Mouse (Mus musculus): ENCODE measurements around the gene Dennd1a.

The Dennd1a gene

DNA sequence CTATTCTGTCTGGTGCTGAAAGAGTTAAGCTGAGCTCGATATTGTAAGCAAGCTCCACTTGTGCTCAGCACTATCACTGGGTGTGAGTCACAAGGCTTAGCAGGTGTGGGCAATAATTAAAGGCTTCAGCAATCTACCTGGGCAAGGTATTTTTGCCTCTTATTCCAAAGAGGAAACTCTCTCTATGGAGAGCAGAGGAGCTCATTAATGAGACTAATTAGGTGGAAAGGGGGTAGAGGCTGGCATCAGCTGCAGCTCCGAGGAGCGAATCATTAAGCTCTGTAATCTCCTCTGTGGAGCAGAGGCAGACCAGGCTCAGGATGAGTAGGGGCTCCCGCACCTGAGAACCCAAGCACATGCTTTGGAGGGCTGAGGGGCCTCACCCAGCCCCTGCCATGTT lies 407.5 kb downstream of the Dennd1a start:
- DNase-seq (ENCODE audit: low read depth) = no peak

DNA sequence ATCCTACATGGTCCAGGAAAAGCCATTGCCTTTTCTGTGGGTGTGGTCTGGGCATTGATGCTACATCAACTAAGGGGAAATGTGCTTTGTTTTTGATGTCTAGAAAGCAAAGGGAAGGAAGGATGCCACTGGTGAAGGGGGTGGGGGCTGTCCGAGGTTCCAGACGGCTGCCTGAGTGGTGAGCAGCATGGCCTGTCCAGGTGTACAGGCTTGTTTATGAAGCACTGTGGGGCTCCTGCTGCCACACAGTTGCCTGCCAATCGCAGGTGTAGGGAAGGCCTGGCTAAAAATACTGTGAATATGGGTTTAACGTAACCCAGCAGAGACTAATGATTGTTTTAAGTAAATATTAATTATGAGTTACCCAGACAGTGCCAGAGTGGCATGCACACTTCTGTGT lies 414.4 kb downstream of the Dennd1a start:
- no peak for DNase-seq (ENCODE audit: low read depth)

DNA sequence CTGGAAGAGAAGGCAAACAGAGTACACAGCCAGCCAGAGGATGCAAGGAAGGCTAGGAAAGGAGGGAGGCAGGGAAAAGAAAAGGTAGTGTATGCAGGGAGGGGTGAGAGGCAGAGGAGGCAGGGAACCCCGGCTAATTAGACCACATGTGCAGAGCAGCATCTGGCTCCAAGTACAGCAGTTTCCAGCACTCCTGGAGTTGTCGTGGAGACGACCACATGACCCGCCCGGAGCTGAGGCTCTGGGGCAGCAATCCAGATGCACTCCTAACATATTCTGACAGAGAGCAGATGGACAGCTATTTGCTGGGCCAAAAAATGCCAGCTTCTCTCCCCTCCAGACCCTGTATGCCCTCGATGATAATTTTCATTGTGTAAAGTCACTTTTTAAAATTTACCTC lies 417.6 kb downstream of the Dennd1a start:
- DNase-seq (ENCODE audit: low read depth) = no peak

DNA sequence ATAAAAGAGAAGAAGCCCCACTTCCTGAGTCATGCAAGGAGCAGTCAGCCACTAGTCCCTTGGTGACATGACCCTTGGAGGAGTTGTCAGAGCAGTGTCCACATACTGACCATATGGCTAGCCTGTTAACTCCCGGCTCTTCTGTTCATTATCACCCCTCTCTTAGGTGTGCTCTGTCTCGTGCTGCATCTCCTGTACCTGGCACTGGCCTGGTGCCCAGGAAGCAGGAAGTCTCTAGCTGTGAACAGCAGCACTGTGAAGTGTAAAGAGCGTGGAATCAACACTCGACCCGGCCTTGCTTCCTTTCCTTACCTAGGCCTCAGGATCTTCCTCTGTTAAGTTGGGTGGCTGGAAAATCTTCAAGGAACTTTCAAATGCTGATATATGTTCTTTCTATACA lies 419.8 kb downstream of the Dennd1a start:
- no peak for DNase-seq (ENCODE audit: low read depth)

DNA sequence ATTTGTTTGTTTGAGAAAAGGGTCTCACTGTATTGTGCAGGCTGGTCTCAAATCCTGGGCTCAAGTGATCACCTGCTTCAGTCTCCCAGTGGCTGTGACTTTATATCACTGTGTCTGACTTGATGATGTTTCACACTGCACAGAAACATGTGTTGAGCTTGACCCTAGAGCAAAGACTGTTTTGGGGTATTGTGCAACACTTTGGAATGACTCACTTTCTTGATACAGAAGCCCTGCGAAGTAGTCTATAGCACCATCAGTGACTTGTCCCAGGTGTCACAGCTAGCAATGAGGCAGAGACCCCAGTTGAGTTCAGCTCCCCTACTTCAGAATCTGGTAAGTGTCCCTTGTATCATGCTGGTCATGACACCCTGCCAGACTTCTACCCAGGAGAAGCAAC lies 429.7 kb downstream of the Dennd1a start:
- DNase-seq (ENCODE audit: low read depth) = peak; percentile 59

DNA sequence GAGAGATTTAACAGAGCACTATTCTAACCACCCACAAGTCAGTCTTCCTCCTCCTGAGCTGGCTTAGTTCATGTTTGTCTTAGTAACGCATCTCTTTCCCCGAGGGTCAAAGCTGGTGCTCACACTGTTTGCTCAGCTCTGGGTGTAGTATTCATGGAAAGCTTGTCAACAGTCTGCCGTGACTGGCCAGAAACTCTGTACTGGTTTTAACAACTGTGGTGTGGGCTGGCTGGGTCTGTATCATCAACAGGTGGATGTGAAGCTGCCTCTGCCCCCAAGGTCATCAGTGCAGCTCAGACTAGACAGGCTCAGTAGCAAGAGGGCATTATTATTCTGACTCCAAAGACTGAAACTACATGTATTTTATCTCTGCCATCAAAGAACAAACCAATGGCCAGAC lies 430.2 kb downstream of the Dennd1a start:
- no peak for DNase-seq (ENCODE audit: low read depth)

DNA sequence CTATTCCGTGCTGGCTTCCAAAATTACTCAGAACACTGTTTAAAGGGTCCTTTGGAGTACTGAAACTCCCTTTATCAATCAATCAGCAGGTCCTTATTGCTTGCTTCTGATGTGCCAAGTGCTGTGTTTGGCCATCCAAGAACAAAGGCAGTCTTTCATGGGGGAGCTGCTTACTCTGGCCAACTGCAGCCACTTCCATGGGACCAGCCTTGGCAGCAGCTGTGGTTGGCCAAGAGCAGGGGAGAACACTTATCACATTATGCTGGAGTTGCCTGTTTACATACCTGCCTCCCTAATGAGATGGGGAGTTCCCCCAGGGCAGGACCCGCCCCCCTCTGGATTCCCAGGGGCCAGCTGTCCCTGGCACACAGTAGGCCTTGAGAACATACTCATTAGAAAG lies 432.0 kb downstream of the Dennd1a start:
- DNase-seq (ENCODE audit: low read depth) = no peak

DNA sequence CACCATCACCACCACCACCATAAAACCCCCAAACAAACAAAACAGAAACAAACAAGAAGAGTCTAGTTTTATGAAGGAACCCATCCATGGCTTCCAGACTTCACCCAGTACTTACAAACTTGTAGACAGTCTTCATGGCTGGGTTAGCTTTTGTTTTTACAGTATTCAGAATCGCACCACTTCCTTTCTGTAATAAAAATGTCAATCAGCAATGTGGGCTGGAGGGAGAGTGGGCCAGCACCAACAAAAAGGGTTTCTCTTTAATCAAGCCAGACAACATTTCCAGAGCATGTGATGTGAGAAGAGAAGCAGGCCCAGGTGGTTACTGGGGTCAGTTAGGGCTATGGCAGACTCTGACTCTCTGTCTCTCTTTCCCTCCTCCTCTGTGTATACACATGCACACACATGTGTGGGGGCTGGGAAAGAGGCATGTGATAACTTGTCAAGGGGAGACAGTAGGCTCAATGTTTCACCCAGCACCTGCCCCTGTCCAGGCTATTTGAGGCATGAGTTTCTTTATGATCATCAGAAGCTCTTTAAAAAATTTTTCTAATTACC lies 433.2 kb downstream of the Dennd1a start:
- no peak for DNase-seq (ENCODE audit: low read depth)

DNA sequence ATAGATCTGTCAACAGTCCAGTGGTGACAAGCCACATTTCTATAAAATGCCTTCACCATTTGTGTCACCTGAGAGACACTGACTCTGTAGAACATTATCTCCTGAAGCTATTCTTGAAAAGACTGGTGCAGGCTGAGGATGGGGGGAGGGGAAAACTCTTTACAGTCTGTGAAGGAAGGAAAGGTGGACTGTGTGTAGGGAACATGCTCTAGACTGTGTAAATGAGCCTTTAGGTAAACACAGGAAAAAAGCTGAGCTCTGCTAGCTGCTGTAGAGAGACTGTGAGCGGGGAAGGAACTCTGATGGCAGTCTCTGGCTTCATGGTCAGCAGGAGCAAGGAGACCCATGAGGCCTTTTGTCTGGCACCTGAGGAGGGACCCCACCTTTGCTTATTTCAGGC lies 436.6 kb downstream of the Dennd1a start:
- no peak for DNase-seq (ENCODE audit: low read depth)

DNA sequence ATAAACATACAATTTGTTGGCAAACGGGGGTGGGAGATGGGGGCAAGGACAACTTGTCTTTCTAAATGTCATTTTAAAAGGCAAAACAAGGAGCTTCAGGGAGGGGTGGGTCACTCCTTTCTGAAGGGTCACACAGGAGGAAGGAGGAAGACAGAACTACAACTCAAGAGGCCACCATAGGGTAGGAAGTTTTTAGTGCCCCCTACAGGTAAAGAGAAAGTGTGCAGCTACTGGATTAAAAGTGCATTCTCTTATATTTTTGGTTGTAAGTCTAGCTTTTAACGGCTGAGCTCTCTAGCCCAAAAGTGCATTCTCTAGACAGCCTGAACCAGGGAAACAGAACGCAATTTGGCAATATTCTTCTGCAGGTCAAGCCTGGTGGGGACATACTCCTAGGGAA lies 437.8 kb downstream of the Dennd1a start:
- DNase-seq (ENCODE audit: low read depth) = peak; percentile 18

DNA sequence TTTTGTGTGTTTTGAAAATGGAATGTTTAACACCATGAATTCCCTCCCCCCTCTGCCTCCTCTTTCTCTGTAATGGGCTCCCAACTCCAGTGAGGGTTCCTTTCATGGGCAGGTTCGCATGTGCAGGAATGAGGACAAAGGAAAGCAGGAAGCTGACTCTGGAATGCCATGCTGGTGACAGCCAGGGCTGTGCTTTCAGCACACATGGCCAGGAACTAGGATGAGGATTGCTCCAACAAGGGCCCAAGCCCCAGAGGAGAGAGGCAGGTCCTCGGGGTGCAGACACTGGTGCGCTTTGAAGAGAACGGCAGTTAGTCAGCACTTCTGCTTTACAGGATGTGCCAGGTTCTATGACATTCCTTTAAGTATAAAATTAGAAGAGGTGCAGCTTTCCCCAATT lies 444.5 kb downstream of the Dennd1a start:
- no peak for DNase-seq (ENCODE audit: low read depth)

DNA sequence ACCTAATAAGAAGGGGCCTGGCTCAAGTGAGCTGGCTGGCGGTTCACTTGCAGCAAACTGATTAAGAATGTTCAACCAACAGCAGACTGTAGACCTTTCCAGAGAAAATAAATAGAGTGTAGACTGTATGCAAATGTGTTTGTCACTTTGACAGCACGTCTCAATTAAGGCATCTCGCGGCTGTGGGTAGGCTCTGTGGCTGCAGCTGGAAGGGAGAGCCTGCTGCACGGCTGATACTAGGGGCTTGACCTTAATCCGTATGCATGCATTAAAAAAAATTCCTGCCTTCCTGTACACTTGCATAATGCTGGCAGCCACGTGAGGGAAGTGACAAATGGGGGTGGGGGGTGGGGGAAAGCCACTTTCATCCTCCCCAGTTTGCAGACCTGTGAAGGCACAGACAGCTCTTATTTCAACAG lies 445.0 kb downstream of the Dennd1a start:
- peak; percentile 61 for DNase-seq (ENCODE audit: low read depth)

DNA sequence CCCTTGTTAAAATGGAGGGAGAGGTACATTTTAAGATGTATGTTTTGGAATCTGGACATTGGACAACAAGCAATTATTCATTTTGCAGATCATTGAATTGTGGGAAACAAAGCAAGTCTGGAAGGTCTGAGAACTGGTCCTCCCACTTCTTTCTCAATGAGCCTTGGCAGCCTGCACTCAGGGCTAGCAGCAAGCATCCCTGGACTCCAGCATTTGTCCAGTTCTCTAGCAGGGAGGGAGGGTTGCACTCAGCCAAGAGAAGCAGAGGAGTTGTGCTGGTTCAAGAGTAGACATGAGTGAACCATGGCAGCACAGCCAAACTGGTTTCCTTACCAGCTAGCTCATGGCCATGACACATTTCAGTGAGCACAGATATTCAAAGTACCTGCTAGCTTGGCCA lies 447.3 kb downstream of the Dennd1a start:
- DNase-seq (ENCODE audit: low read depth) = no peak

DNA sequence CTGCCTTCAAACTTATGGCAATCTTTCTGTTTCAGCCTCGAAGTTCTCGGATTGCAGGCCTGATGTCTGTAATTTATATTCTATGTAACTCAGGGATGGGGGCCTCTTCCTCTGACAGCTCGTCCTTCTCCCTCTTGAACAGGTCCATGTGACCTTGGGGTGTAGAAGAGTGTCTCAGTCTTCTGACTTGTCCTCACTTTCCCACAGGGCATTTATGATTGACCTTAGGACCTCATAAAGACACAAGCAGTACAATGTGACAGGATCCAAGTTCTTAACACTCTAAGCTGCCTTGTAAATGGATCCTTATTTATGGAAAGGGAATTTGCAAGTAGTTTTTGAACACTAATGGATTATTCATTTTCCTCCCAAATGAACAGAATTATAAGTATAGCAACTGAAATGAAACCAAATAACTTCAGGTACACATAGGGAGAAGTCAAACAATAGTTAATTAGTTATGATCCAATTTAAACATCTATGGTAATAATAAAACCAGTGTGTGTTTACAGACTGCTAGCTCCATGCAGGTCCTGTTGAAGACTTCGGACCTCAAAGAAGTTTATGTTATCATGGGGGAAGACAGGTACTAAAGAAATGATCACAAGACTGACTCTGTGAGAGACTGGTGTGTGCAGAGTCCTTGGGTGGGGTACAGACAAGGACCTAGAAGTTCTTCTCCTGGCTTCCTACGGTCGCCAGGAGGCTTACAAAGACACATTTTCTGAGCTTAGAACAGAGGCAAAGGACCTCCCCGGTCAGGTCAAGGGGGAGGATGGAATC lies 448.8 kb downstream of the Dennd1a start:
- DNase-seq (ENCODE audit: low read depth) = no peak

DNA sequence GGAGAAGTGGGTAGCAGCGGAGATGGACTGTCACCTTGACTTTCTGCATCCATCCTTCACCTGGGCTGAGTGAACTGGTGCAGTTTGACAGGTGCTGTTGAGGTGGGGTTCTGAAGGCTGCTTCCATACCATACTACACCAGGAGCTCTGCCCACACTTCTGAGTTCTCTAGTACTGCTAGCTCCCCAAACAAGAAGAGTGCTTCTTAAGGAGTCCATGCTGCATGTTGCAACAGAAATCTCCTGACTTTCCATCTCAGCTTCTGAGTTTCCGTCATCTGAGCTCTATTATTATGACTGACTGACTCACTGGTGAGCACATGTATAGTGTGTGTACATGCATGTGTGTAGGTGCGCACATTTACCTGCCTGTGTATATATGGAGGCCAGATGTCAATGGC lies 449.6 kb downstream of the Dennd1a start:
- no peak for DNase-seq (ENCODE audit: low read depth)

DNA sequence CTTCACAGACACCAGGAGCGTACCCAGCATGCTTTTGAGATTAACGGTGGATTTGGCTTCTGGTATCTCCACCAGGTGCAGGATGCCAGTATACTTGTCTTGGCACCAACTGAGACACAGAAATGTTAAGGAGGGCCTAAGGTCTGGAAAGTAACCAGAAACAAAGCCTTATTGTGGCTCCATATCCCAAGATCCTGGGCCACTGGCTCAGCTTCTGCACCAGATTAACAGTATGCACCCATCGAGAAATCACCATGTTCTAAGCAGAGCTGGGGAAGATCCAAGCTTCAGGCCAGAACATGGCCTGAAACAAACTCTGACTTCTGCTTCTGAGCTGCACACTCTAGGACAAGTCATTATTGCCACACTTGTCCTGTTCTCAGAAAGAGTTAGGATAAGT lies 450.3 kb downstream of the Dennd1a start:
- no peak for DNase-seq (ENCODE audit: low read depth)

DNA sequence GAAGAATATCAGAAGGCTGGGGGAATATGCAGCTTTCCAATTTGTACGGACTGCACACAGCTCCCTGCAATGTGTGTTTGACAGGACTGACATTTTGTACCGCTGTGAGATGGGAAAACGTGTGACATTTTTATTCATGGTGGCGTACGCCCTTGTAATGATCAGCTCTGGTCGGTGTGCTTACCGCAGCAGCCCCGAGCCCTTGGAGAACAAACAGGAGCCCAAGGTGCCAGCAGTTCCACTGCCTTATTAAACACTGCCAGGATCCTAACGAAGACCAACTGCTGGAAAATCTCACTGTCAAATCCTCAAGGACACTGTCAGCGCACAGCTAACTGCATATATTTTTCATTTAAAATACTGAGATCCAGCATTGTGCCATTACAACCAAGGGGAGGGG lies 454.9 kb downstream of the Dennd1a start:
- DNase-seq (ENCODE audit: low read depth) = no peak

DNA sequence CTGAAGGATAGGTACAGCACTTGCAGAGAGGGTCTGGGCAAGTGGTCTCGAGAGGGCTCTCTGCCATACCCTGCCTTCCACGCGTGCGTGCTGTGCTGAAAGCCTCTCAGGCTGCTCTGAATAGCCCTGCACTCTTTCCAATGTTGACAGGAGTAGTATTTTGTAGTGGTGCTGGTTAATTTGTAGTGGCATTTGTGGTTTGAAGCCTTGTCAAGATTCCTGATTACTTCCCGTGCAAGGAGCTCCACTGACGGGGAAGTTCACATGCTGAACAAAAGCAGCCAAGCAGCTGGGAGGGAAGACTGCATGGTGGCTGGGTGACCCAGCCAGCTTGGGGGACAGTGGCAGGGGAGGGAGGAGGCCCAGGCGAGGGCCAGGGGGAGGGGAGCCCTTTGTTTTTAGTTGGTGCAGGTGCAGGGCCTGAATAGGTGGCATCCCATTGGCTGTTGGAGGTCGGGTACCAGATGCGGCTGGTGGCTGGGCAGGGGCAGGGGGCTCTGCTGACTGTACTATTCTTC lies 457.4 kb downstream of the Dennd1a start:
- no peak for DNase-seq (ENCODE audit: low read depth)

DNA sequence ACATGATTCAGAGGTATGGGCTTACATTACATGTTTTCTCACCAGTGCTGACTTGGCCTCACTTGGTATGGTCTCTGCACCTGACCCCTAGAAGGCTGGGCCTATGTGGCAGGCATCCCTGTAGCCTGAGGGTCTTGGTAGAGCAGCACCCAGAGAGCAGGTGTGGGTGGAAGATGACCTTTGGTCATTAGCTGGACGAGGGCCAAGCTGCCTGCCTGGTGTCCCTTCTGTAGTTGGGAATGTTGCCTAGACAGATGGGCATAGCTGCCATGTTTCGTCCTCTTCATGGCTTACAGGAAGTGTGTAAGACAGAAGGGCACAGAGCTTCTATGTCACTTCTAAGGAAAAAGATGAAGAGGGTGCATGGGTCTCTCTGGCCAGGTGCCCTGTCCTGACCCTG lies 463.4 kb downstream of the Dennd1a start:
- no peak for DNase-seq (ENCODE audit: low read depth)

DNA sequence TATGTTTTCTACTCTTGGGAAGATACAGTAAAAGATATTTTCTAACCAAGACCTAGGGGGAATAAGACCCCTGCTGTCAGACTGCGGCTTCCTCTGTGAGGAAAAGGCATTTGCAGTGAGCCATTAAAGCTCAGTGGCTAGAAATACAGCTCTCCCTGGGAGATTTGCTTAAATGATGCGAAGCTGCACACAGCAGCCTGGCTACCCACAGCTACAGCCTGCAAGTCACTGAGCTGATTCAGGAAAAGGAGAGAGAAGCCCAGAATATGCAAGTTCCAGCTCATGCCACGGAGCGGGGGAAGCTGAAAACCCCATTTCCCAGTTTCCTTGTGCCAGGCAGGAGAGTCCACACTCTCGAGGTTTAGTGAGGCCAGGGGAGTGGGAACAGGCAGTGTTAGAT lies 465.1 kb downstream of the Dennd1a start:
- DNase-seq (ENCODE audit: low read depth) = no peak

DNA sequence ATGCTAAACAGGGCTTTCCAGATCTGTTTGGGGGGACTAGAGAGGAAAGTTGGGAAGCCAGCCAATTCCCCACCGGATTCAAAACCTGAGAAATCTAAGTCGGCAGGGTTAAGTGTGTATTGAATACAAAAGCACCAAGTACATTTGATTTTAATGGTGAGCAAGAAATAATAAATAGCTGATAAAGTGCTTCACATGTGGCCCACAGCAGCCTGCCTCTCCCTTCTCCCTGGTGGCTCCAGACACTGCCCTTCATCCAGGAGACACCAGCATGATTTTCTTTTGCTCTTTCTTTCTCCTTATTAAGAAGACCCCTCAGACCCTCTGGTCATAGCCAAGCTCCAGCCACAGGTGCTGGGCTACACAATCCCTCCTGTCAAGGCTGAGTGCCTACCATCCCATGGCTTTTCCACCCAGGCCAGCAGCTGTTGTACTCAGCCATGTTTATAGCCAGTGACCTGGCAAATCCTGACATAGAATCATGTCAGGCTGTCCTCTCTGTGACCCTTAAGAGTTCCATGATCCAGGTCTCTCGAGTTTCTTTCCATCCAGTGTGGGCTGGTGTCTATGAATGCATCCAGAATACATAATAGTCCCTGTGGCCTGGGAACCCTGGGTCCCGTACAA lies 467.6 kb downstream of the Dennd1a start:
- no peak for DNase-seq (ENCODE audit: low read depth)

DNA sequence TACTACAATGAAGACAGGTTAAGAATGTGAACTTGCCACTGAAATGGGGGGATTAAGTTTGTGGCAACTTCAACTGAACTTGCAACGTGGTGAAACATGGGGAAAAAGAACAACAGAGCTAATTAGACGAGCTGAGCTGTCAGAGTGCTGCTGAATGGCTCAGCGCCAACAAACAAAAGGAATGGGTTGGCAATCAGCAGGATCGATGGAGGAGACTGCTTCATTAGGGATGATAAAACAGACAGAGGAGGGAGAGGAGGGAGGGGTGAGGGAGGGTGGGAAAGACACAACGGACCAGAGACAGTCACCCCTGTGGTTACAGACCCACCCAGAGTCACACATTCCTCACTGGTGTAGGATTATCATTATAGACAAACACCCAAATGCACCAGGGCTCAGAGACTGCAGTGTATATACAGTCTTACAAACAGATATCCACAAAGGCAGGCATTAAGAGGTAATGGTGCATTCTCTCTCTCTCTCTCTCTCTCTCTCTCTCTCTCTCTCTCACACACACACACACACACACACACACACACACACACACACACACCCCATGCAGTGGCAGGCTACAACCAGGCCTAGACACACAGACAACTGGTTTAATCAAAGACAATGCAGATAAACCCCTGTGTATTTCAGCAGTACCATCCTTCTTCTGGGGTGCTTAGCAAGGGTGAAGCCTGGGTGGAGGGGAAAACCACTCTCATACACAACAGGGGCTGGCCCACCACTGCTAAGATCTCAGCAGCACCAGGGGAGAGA lies 468.2 kb downstream of the Dennd1a start:
- DNase-seq (ENCODE audit: low read depth) = no peak

DNA sequence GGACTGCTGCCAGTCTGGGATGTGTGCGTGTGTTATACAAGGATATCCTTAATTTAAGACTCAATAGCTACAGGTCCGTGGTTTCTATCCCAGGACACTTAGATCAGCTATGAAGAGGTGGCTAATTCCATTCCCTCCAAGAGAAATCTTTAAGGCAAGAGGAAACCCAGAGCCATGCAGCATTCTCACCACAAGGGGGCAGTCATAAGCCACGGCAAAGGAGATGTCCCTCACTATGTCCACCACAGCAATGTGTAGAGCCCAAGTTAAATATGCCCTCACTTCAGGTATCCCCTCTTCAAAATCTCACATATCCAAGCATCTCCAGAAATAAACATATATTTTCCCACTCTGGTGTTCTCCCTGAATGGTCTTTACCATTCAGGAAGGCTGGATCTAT lies 471.5 kb downstream of the Dennd1a start:
- DNase-seq (ENCODE audit: low read depth) = peak; percentile 71

Data from 416B (cell line).